Mouse (Mus musculus): ENCODE measurements around the gene Ddost. TPM values are rescaled to one million over a fixed set of nuclear protein-coding genes. Genes with fewer than 3 reads are reported as not detected.
"Not testable (repeated sequence)": the region's sequence is repeated elsewhere in the genome, so short reads cannot be mapped to it uniquely, and the experiment has no call there.

The Ddost gene
- polyA plus RNA-seq, 1 experiment from 2014 or later = 247 TPM

- H3K9me3 ChIP-seq (ENCODE audit: control insufficient read depth, low read length) = no peaks in the 10 kb centered on the region
- H3K27ac ChIP-seq (ENCODE audit: low read depth, low read length) = peak within 1 kb of the TSS; percentile 95
- peak within 1 kb of the TSS; percentile 90 for H3K9ac ChIP-seq (ENCODE audit: low read length)
- peak; percentile 75 for ATAC-seq (ENCODE audit: insufficient read depth, low FRiP score, low TSS enrichment)
- no peaks in the 10 kb centered on the region for H3K36me3 ChIP-seq (ENCODE audit: control insufficient read depth, insufficient read depth, low read length)
- 4% methylated on average over 41 of the region's 41 CpGs for WGBS
- H3K4me3 ChIP-seq (ENCODE audit: low read depth, low read length) = peak within 1 kb of the TSS; percentile 85
- peak within 1 kb of the TSS; percentile 75 for H3K4me2 ChIP-seq (ENCODE audit: low read depth)
- no peaks in the 10 kb centered on the region for H3K4me1 ChIP-seq (ENCODE audit: control insufficient read depth, insufficient read depth, low read length)
- no peaks in the 10 kb centered on the region for H3K27me3 ChIP-seq (ENCODE audit: control insufficient read depth, insufficient read depth, low read length)
- peak; percentile 91 for DNase-seq (ENCODE audit: low spot score)
These were observed 21.7 kb downstream of the Ddost start, which contains the start of gene Pink1 for GRCm38 (mm10) chr4:138326077-138326695. TSS of gene Pink1 (minus strand) at chr4:138326307.

DNA sequence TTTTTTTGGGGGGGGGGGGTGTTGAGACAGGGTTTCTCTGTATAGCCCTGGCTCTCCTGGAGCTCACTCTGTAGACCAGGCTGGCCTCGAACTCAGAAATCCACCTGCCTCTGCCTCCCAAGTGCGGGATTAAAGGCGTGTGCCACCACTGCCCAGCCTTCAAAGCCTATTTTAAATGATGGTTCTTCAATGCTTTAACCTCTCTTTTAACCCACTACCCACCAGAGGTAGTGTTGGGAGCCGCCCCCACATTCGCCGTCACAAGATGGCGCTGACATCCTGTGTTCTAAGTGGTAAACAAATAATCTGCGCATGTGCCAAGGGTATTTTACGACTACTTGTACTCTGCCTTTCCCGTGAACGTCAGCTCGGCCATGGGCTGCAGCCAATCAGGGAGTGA lies 22.6 kb downstream of the Ddost start:
- not testable (repeated sequence) for H3K9me3 ChIP-seq (ENCODE audit: control insufficient read depth, low read length); H3K27me3 ChIP-seq (ENCODE audit: control insufficient read depth, insufficient read depth, low read length); H3K4me3 ChIP-seq (ENCODE audit: low read depth, low read length); H3K36me3 ChIP-seq (ENCODE audit: control insufficient read depth, insufficient read depth, low read length); H3K4me1 ChIP-seq (ENCODE audit: control insufficient read depth, insufficient read depth, low read length); H3K9ac ChIP-seq (ENCODE audit: low read length); DNase-seq (ENCODE audit: low spot score); H3K4me2 ChIP-seq (ENCODE audit: low read depth); ATAC-seq (ENCODE audit: insufficient read depth, low FRiP score, low TSS enrichment); H3K27ac ChIP-seq (ENCODE audit: low read depth, low read length)
- WGBS = 66% methylated on average over 7 of the region's 12 CpGs

DNA sequence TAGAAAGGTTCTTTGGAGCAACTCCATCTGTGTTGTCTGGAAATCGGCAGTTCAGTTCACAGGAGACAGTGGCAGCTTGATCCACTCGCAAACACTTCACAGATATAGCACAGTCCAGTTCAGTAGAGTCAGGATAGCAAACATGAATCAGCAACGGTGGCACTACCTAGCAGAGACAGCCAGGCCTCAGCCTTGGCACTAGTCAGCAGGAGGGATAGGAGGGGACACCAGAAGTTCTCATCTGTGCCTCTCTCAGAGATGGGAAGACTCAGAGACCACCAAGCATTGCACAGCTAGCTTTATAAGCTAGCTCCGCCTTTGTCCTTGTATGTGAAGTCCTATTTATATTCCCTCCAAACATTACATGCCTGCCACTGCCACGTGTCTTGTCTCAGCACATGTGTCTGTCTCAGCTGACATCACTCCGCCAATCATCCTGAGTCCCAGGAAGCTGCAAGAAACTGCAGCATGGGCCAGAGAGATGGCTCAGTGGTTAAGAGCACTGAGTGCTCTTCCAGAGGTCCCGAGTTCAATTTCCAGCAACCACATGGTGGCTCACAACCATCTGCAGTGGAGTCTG lies 23.5 kb downstream of the Ddost start:
- peak overlapping the region; percentile 24; the same call in 1 of the 2 replicates for H3K9ac ChIP-seq (ENCODE audit: low read length)
- no peaks in the 10 kb centered on the region for H3K27me3 ChIP-seq (ENCODE audit: control insufficient read depth, insufficient read depth, low read length)
- H3K4me3 ChIP-seq (ENCODE audit: low read depth, low read length) = peak overlapping the region; percentile 15; the same call in 1 of the 2 replicates
- no peaks in the 10 kb centered on the region for H3K4me1 ChIP-seq (ENCODE audit: control insufficient read depth, insufficient read depth, low read length)
- ATAC-seq (ENCODE audit: insufficient read depth, low FRiP score, low TSS enrichment) (no peak), DNase-seq (ENCODE audit: low spot score) (no peak)
- no peak overlapping the region for H3K27ac ChIP-seq (ENCODE audit: low read depth, low read length)
- H3K9me3 ChIP-seq (ENCODE audit: control insufficient read depth, low read length) = no peaks in the 10 kb centered on the region
- H3K4me2 ChIP-seq (ENCODE audit: low read depth) = peak overlapping the region; percentile 36
- no peaks in the 10 kb centered on the region for H3K36me3 ChIP-seq (ENCODE audit: control insufficient read depth, insufficient read depth, low read length)
- WGBS = 75% methylated on average over 7 of the region's 7 CpGs

DNA sequence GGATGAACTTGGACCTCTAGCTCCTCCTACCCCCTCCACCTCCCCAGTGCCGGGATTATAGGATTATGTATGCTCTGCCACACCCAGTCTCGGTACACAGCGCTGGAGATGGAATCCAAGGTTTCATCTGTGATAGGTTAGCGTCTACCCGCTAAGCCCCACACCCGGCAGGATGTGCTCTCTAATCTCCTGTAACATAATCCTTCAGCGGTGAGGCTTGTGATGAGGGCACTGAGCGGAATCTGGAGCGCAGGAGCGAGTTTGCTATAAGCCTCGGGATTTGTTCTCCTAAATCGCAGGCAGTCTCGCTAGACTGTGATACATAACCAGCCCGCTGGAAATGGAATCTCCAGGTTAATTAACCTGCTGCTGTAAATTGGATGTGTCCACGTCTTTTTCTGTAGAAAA lies 25.7 kb downstream of the Ddost start:
- H3K27ac ChIP-seq (ENCODE audit: low read depth, low read length) = no peak overlapping the region
- H3K4me3 ChIP-seq (ENCODE audit: low read depth, low read length) = no peak overlapping the region
- WGBS = 40% methylated on average over 15 of the region's 15 CpGs
- no peaks in the 10 kb centered on the region for H3K9me3 ChIP-seq (ENCODE audit: control insufficient read depth, low read length)
- DNase-seq (ENCODE audit: low spot score) = no peak
- ATAC-seq (ENCODE audit: insufficient read depth, low FRiP score, low TSS enrichment) = no peak
- no peaks in the 10 kb centered on the region for H3K4me1 ChIP-seq (ENCODE audit: control insufficient read depth, insufficient read depth, low read length)
- no peak overlapping the region for H3K9ac ChIP-seq (ENCODE audit: low read length)
- no peaks in the 10 kb centered on the region for H3K36me3 ChIP-seq (ENCODE audit: control insufficient read depth, insufficient read depth, low read length)
- no peaks in the 10 kb centered on the region for H3K27me3 ChIP-seq (ENCODE audit: control insufficient read depth, insufficient read depth, low read length)
- no peak overlapping the region for H3K4me2 ChIP-seq (ENCODE audit: low read depth)

DNA sequence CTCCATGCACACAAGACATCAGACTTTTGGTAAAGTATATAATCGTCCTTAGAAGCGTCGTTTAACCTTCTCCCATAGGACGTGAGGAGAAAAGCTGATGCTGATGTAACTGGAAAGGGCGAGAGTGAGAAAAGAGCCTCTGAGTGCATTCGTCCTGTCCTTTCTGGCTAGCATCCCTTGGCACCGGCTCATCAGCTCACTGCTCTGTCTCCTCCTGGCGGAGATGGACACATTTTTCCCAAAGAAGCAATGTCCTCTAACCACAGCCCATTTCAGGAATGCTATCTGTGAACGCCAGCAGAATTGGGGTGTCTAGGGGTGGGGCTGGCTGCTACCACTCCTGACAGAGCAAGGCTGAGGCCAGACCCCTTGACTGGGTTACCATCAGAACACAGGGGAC lies 27.1 kb downstream of the Ddost start:
- DNase-seq (ENCODE audit: low spot score) = no peak
- Histone ChIP-seq H3K27ac (ENCODE audit: low read depth, low read length) (no peak overlapping the region), H3K27me3 (ENCODE audit: control insufficient read depth, insufficient read depth, low read length) (no peaks in the 10 kb centered on the region), H3K4me3 (ENCODE audit: low read depth, low read length) (no peak overlapping the region), H3K4me2 (ENCODE audit: low read depth) (no peak overlapping the region), H3K36me3 (ENCODE audit: control insufficient read depth, insufficient read depth, low read length) (no peaks in the 10 kb centered on the region), H3K9ac (ENCODE audit: low read length) (no peak overlapping the region), H3K4me1 (ENCODE audit: control insufficient read depth, insufficient read depth, low read length) (no peaks in the 10 kb centered on the region), H3K9me3 (ENCODE audit: control insufficient read depth, low read length) (no peaks in the 10 kb centered on the region)
- WGBS = 77% methylated on average over 9 of the region's 9 CpGs
- ATAC-seq (ENCODE audit: insufficient read depth, low FRiP score, low TSS enrichment) = no peak

- Histone ChIP-seq H3K9ac (ENCODE audit: low read length) (no peak overlapping the region), H3K9me3 (ENCODE audit: control insufficient read depth, low read length) (no peaks in the 10 kb centered on the region), H3K4me3 (ENCODE audit: low read depth, low read length) (no peak overlapping the region), H3K27ac (ENCODE audit: low read depth, low read length) (no peak overlapping the region), H3K36me3 (ENCODE audit: control insufficient read depth, insufficient read depth, low read length) (no peaks in the 10 kb centered on the region), H3K27me3 (ENCODE audit: control insufficient read depth, insufficient read depth, low read length) (no peaks in the 10 kb centered on the region), H3K4me2 (ENCODE audit: low read depth) (no peak overlapping the region), H3K4me1 (ENCODE audit: control insufficient read depth, insufficient read depth, low read length) (no peaks in the 10 kb centered on the region)
- WGBS = 92% methylated on average over 4 of the region's 4 CpGs
- ATAC-seq (ENCODE audit: insufficient read depth, low FRiP score, low TSS enrichment) (no peak), DNase-seq (ENCODE audit: low spot score) (no peak)
These were observed 28.6 kb downstream of the Ddost start for GRCm38 (mm10) chr4:138333135-138333534.

DNA sequence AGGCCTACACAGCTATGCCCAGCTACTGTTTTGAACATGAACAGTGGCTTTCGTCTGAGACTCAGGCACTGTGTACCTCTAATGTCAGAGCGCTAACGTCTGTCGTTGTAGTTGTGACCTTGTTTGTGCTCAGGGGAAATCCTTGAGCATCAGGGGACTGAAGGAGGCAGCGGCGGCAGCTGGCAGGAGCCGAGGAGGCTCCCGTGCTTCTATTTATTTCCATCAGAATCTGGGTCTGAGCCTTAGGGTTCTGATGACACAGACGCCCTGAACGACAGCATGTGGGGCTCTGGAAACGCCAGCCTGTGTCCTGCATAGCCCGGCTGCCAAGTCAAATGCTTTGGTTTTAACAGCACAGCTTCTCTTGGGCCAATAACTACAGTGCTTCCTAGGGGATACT lies 30.5 kb downstream of the Ddost start:
- no peak overlapping the region for H3K4me3 ChIP-seq (ENCODE audit: low read depth, low read length)
- no peak overlapping the region for H3K27ac ChIP-seq (ENCODE audit: low read depth, low read length)
- no peak overlapping the region for H3K9ac ChIP-seq (ENCODE audit: low read length)
- ATAC-seq (ENCODE audit: insufficient read depth, low FRiP score, low TSS enrichment) (no peak), DNase-seq (ENCODE audit: low spot score) (no peak)
- no peaks in the 10 kb centered on the region for H3K4me1 ChIP-seq (ENCODE audit: control insufficient read depth, insufficient read depth, low read length)
- no peaks in the 10 kb centered on the region for H3K36me3 ChIP-seq (ENCODE audit: control insufficient read depth, insufficient read depth, low read length)
- no peaks in the 10 kb centered on the region for H3K9me3 ChIP-seq (ENCODE audit: control insufficient read depth, low read length)
- H3K27me3 ChIP-seq (ENCODE audit: control insufficient read depth, insufficient read depth, low read length) = no peaks in the 10 kb centered on the region
- WGBS = 85% methylated on average over 12 of the region's 12 CpGs
- no peak overlapping the region for H3K4me2 ChIP-seq (ENCODE audit: low read depth)

- no peak for ATAC-seq (ENCODE audit: insufficient read depth, low FRiP score, low TSS enrichment)
- Histone ChIP-seq H3K4me3 (ENCODE audit: low read depth, low read length) (no peak overlapping the region), H3K4me2 (ENCODE audit: low read depth) (no peak overlapping the region), H3K36me3 (ENCODE audit: control insufficient read depth, insufficient read depth, low read length) (no peaks in the 10 kb centered on the region), H3K9me3 (ENCODE audit: control insufficient read depth, low read length) (no peaks in the 10 kb centered on the region), H3K27ac (ENCODE audit: low read depth, low read length) (no peak overlapping the region), H3K4me1 (ENCODE audit: control insufficient read depth, insufficient read depth, low read length) (no peaks in the 10 kb centered on the region), H3K27me3 (ENCODE audit: control insufficient read depth, insufficient read depth, low read length) (no peaks in the 10 kb centered on the region), H3K9ac (ENCODE audit: low read length) (no peak overlapping the region)
- no peak for DNase-seq (ENCODE audit: low spot score)
- WGBS = 87% methylated on average over 6 of the region's 6 CpGs
These were observed 31.1 kb downstream of the Ddost start for GRCm38 (mm10) chr4:138335648-138336047.

DNA sequence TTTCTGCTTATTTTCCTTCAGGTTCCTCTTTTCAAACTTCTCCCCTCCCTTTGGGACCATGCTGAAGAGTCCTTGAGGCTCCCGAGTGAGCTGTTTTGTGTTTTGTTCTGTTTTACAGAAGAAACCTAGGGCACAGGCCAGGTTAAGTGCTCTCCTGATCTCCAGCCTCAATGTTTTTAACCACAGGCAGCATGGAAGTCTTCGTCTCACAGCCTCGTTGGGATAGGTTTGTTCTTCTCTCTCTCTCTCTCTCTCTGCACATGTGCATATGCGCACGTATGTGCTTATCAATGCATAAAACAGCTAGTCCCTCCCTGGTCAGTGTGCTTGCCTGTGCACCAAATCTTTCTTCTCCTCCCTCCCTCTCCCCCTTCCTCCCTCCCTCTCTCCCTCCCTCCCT lies 32.3 kb downstream of the Ddost start:
- Histone ChIP-seq H3K4me1 (ENCODE audit: control insufficient read depth, insufficient read depth, low read length) (no peaks in the 10 kb centered on the region), H3K27me3 (ENCODE audit: control insufficient read depth, insufficient read depth, low read length) (no peaks in the 10 kb centered on the region), H3K27ac (ENCODE audit: low read depth, low read length) (no peak overlapping the region), H3K4me2 (ENCODE audit: low read depth) (no peak overlapping the region), H3K4me3 (ENCODE audit: low read depth, low read length) (no peak overlapping the region), H3K36me3 (ENCODE audit: control insufficient read depth, insufficient read depth, low read length) (no peaks in the 10 kb centered on the region), H3K9ac (ENCODE audit: low read length) (no peak overlapping the region), H3K9me3 (ENCODE audit: control insufficient read depth, low read length) (no peaks in the 10 kb centered on the region)
- ATAC-seq (ENCODE audit: insufficient read depth, low FRiP score, low TSS enrichment) = no peak
- WGBS = 76% methylated on average over 5 of the region's 5 CpGs
- DNase-seq (ENCODE audit: low spot score) = no peak

Measured in neural tube, embryonic 11.5 days (tissue).